Mouse (Mus musculus) erythroblast, embryonic 14.5 days (primary cell): ENCODE data around the gene Dclk3.

Experiments used
- GATA1 ChIP-seq: IDR thresholded peaks from 2 replicates; pipeline ENCODE4 v1.6.1; 2012; ENCODE audit warnings: low read length, inconsistent platforms, mixed read lengths
- TAL1 ChIP-seq: IDR thresholded peaks from 3 replicates; pipeline ENCODE4 v1.6.1; 2012; ENCODE audit warnings: low read length, inconsistent platforms, mixed read lengths

DNA sequence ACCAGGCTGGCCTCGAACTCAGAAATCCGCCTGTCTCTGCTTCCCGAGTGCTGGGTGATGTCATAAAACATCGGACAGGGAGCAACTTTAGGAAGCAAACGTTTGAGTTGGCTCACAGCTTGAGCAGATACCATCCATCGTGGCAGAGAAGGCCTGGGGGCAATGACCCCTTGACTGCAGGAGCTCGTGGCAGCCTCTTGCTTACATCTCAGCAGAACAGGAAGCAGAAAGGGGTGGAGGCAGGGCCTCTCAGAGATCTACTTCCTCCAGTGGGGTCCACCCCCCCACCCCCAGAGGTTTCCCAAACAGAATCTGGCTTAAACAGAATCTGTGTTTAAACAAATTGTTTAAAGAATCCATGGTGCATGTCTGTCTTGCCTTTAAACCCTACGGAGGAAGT, 20.6 kb downstream of the Dclk3 start:
- TF ChIP-seq GATA1 (no peak), TAL1 (no peak)
